Mouse (Mus musculus): Measurements from ENCODE around the gene Slc25a10. TPM values are rescaled to one million over a fixed set of nuclear protein-coding genes. Genes with fewer than 3 reads are reported as not detected.

The Slc25a10 gene
- polyA plus RNA-seq, 1 experiment from 2014 or later, result 65.5 TPM

- H3K4me2 ChIP-seq, result no peak overlapping the region
- no peak overlapping the region for H3K27ac ChIP-seq (ENCODE audit: low read depth, low read length)
- no peak overlapping the region for H3K9ac ChIP-seq (ENCODE audit: low read depth, low read length)
- DNase-seq (ENCODE audit: low spot score) (no peak), ATAC-seq (replicated peaks; ENCODE audit: low FRiP score) (no peak)
- H3K36me3 ChIP-seq (ENCODE audit: control insufficient read depth, insufficient read depth, low read length), result peaks cover 19% of the 10 kb centered on the region
- H3K9me3 ChIP-seq (ENCODE audit: control insufficient read depth, low read length), result no peaks in the 10 kb centered on the region
- no peaks in the 10 kb centered on the region for H3K27me3 ChIP-seq (replicated peaks; ENCODE audit: control insufficient read depth, insufficient read depth, low read length)
- no peak overlapping the region for H3K4me3 ChIP-seq (ENCODE audit: low read depth, low read length)
- H3K4me1 ChIP-seq (replicated peaks; ENCODE audit: control insufficient read depth, insufficient read depth, low read length), result peaks cover 23% of the 10 kb centered on the region
- WGBS, result 94% methylated on average over 3 of the region's 3 CpGs
These were observed 54.3 kb downstream of the Slc25a10 start for GRCm38 (mm10) chr11:120545964-120546363.

DNA sequence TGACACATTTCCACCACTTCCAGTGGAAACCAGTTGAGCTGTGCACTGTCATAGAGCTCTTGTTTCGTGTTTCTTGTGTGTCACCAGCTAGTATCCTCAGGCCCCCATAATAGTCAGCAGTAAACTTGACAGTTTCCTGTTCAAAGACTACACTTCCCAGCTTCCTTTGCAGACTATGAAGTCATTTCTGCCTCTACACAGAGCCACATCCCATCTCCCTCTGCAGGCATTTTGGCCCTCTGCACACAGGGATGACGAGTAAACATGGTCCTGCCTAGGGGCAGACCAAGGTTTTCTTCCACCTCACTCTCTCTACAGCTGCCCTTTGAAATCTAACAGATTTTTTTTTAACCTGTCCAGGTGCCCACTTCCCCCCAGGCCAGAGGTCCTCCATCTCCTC, 55.8 kb downstream of the Slc25a10 start:
- Histone ChIP-seq H3K36me3 (ENCODE audit: control insufficient read depth, insufficient read depth, low read length) (peaks cover 15% of the 10 kb centered on the region), H3K4me3 (ENCODE audit: low read depth, low read length) (no peak overlapping the region), H3K9ac (ENCODE audit: low read depth, low read length) (no peak overlapping the region), H3K9me3 (ENCODE audit: control insufficient read depth, low read length) (no peaks in the 10 kb centered on the region), H3K4me2 (no peak overlapping the region; the same call in 1 of the 2 replicates), H3K27ac (ENCODE audit: low read depth, low read length) (no peak overlapping the region; the same call in 1 of the 2 replicates), H3K27me3 (replicated peaks; ENCODE audit: control insufficient read depth, insufficient read depth, low read length) (no peaks in the 10 kb centered on the region), H3K4me1 (replicated peaks; ENCODE audit: control insufficient read depth, insufficient read depth, low read length) (peaks cover 23% of the 10 kb centered on the region)
- ATAC-seq (replicated peaks; ENCODE audit: low FRiP score) (no peak), DNase-seq (ENCODE audit: low spot score) (no peak)
- WGBS, result 54% methylated on average over 2 of the region's 2 CpGs

DNA sequence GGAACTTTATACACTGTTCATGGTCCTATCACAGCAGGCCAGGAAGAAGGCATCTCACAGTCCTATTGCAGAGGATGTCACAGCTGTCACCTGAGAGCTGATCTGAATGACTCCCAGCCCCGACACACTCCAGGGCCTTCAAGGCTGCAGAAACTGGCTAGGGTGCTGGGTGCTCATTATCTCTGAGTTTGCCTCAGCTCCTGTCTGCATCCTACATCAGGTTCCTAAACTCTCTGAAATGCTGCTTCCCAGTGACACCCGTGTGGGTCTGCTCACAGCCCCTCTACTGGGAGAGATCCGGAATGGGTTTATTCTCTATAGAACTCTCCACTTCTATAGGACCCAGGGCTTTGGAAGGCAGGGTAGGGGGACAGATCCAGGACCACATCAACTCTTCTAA, 56.6 kb downstream of the Slc25a10 start:
- ATAC-seq (replicated peaks; ENCODE audit: low FRiP score) (no peak), DNase-seq (ENCODE audit: low spot score) (no peak)
- no peaks in the 10 kb centered on the region for H3K9me3 ChIP-seq (ENCODE audit: control insufficient read depth, low read length)
- H3K27ac ChIP-seq (ENCODE audit: low read depth, low read length), result peak overlapping the region; percentile 98; the same call in 1 of the 2 replicates
- peaks cover 23% of the 10 kb centered on the region for H3K4me1 ChIP-seq (replicated peaks; ENCODE audit: control insufficient read depth, insufficient read depth, low read length)
- H3K4me2 ChIP-seq, result peak overlapping the region; percentile 94
- peak overlapping the region; percentile 97 for H3K9ac ChIP-seq (ENCODE audit: low read depth, low read length)
- peaks cover 14% of the 10 kb centered on the region for H3K36me3 ChIP-seq (ENCODE audit: control insufficient read depth, insufficient read depth, low read length)
- H3K27me3 ChIP-seq (replicated peaks; ENCODE audit: control insufficient read depth, insufficient read depth, low read length), result no peaks in the 10 kb centered on the region
- WGBS, result 74% methylated on average over 3 of the region's 3 CpGs
- H3K4me3 ChIP-seq (ENCODE audit: low read depth, low read length), result peak overlapping the region; percentile 96

DNA sequence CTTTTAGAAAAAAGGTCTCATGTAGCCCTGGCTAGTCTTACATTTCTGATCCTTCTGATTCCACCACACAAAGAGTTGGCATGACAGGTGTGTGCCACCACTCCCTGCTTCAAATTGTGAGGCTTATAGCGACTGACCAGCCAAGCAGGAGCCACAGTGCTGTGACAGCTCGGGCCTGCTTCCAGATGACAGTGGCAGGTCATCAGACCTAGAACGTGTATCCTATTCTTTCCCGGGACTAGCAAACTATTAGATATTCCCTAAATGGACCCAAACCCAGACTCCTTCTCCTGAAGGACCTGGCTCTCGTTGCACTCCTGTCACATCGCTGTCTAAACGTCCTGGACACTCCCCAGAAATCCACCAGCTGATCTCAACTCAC, 57.1 kb downstream of the Slc25a10 start:
- no peak for DNase-seq (ENCODE audit: low spot score)
- 19% methylated on average over 7 of the region's 7 CpGs for WGBS
- Histone ChIP-seq H3K4me3 (ENCODE audit: low read depth, low read length) (peak overlapping the region; percentile 96), H3K9ac (ENCODE audit: low read depth, low read length) (peak overlapping the region; percentile 97), H3K27me3 (replicated peaks; ENCODE audit: control insufficient read depth, insufficient read depth, low read length) (no peaks in the 10 kb centered on the region), H3K4me2 (peak overlapping the region; percentile 94), H3K27ac (ENCODE audit: low read depth, low read length) (peak overlapping the region; percentile 98), H3K4me1 (replicated peaks; ENCODE audit: control insufficient read depth, insufficient read depth, low read length) (peaks cover 23% of the 10 kb centered on the region), H3K9me3 (ENCODE audit: control insufficient read depth, low read length) (no peaks in the 10 kb centered on the region), H3K36me3 (ENCODE audit: control insufficient read depth, insufficient read depth, low read length) (peaks cover 10% of the 10 kb centered on the region)
- ATAC-seq (replicated peaks; ENCODE audit: low FRiP score), result no peak

Other genes starting within 250 kb of the Slc25a10 start
- 1,592 and 1,704 TPM in 2 replicates for gene Actg1, start 143.3 kb upstream of the Slc25a10 start, polyA plus RNA-seq (2014; fragmentation: Nextera tagmentation; extraction: Ambion mirVana)
- 0.29 TPM in 1 of 2 replicates, not detected in the other for gene Fscn2, start 130.3 kb upstream of the Slc25a10 start, polyA plus RNA-seq (2014; fragmentation: Nextera tagmentation; extraction: Ambion mirVana)
- 22.8 and 23.2 TPM in 2 replicates for gene Faap100, start 113.1 kb upstream of the Slc25a10 start, polyA plus RNA-seq (2014; fragmentation: Nextera tagmentation; extraction: Ambion mirVana)
- gene Nploc4, start 54.1 kb upstream of the Slc25a10 start, polyA plus RNA-seq (2014; fragmentation: Nextera tagmentation; extraction: Ambion mirVana), result 44.5 and 47.2 TPM in 2 replicates
- gene Tspan10, start 49.2 kb upstream of the Slc25a10 start, polyA plus RNA-seq (2014; fragmentation: Nextera tagmentation; extraction: Ambion mirVana), result 0.10 TPM in 1 of 2 replicates, not detected in the other
- 0.18 and 0.51 TPM in 2 replicates for gene Pde6g, start 38.3 kb upstream of the Slc25a10 start, polyA plus RNA-seq (2014; fragmentation: Nextera tagmentation; extraction: Ambion mirVana)
- 12.7 and 16.8 TPM in 2 replicates for gene Oxld1, start 33.8 kb upstream of the Slc25a10 start, polyA plus RNA-seq (2014; fragmentation: Nextera tagmentation; extraction: Ambion mirVana)
- 51.5 and 52.0 TPM in 2 replicates for gene Ccdc137, start 33.7 kb upstream of the Slc25a10 start, polyA plus RNA-seq (2014; fragmentation: Nextera tagmentation; extraction: Ambion mirVana)
- 39.1 and 40.2 TPM in 2 replicates for gene Arl16, start 24.2 kb upstream of the Slc25a10 start, polyA plus RNA-seq (2014; fragmentation: Nextera tagmentation; extraction: Ambion mirVana)
- gene Mrpl12, start 7.2 kb upstream of the Slc25a10 start, polyA plus RNA-seq (2014; fragmentation: Nextera tagmentation; extraction: Ambion mirVana), result 252 and 266 TPM in 2 replicates
- 7.6 and 7.7 TPM in 2 replicates for gene Gcgr, start 38.9 kb downstream of the Slc25a10 start, polyA plus RNA-seq (2014; fragmentation: Nextera tagmentation; extraction: Ambion mirVana)
- 117 and 123 TPM in 2 replicates for gene Mcrip1, start 57.9 kb downstream of the Slc25a10 start, polyA plus RNA-seq (2014; fragmentation: Nextera tagmentation; extraction: Ambion mirVana)
- not detected in 2 replicates for gene Ppp1r27, start 59.3 kb downstream of the Slc25a10 start, polyA plus RNA-seq (2014; fragmentation: Nextera tagmentation; extraction: Ambion mirVana)
- 648 and 680 TPM in 2 replicates for gene P4hb, start 81.4 kb downstream of the Slc25a10 start, polyA plus RNA-seq (2014; fragmentation: Nextera tagmentation; extraction: Ambion mirVana)
- gene Arhgdia, start 89.8 kb downstream of the Slc25a10 start, polyA plus RNA-seq (2014; fragmentation: Nextera tagmentation; extraction: Ambion mirVana), result 557 and 561 TPM in 2 replicates
- 601 and 617 TPM in 2 replicates for gene Alyref, start 106.5 kb downstream of the Slc25a10 start, polyA plus RNA-seq (2014; fragmentation: Nextera tagmentation; extraction: Ambion mirVana)
- 200 and 208 TPM in 2 replicates for gene Anapc11, start 106.6 kb downstream of the Slc25a10 start, polyA plus RNA-seq (2014; fragmentation: Nextera tagmentation; extraction: Ambion mirVana)
- 3.6 and 6.3 TPM in 2 replicates for gene Npb, start 116.6 kb downstream of the Slc25a10 start, polyA plus RNA-seq (2014; fragmentation: Nextera tagmentation; extraction: Ambion mirVana)
- gene Pcyt2, start 126.1 kb downstream of the Slc25a10 start, polyA plus RNA-seq (2014; fragmentation: Nextera tagmentation; extraction: Ambion mirVana), result 165 and 175 TPM in 2 replicates
- gene Sirt7, start 133.4 kb downstream of the Slc25a10 start, polyA plus RNA-seq (2014; fragmentation: Nextera tagmentation; extraction: Ambion mirVana), result 48.6 and 54.8 TPM in 2 replicates
- 32.6 and 34.8 TPM in 2 replicates for gene Mafg, start 141.8 kb downstream of the Slc25a10 start, polyA plus RNA-seq (2014; fragmentation: Nextera tagmentation; extraction: Ambion mirVana)
- gene Pycr1, start 151.9 kb downstream of the Slc25a10 start, polyA plus RNA-seq (2014; fragmentation: Nextera tagmentation; extraction: Ambion mirVana), result 18.5 and 21.2 TPM in 2 replicates
- gene Myadml2, start 156.3 kb downstream of the Slc25a10 start, polyA plus RNA-seq (2014; fragmentation: Nextera tagmentation; extraction: Ambion mirVana), result 0.34 and 0.60 TPM in 2 replicates
- gene Notum, start 169.3 kb downstream of the Slc25a10 start, polyA plus RNA-seq (2014; fragmentation: Nextera tagmentation; extraction: Ambion mirVana), result 0.51 and 0.52 TPM in 2 replicates
- gene Aspscr1, start 181.1 kb downstream of the Slc25a10 start, polyA plus RNA-seq (2014; fragmentation: Nextera tagmentation; extraction: Ambion mirVana), result 83.7 and 97.1 TPM in 2 replicates
- 178 and 192 TPM in 2 replicates for gene Cenpx, start 221.9 kb downstream of the Slc25a10 start, polyA plus RNA-seq (2014; fragmentation: Nextera tagmentation; extraction: Ambion mirVana)
- 34.2 and 38.3 TPM in 2 replicates for gene Lrrc45, start 222.1 kb downstream of the Slc25a10 start, polyA plus RNA-seq (2014; fragmentation: Nextera tagmentation; extraction: Ambion mirVana)
- 1.2 and 1.8 TPM in 2 replicates for gene Rac3, start 229.6 kb downstream of the Slc25a10 start, polyA plus RNA-seq (2014; fragmentation: Nextera tagmentation; extraction: Ambion mirVana)
- 12.9 and 13.2 TPM in 2 replicates for gene Dcxr, start 235.4 kb downstream of the Slc25a10 start, polyA plus RNA-seq (2014; fragmentation: Nextera tagmentation; extraction: Ambion mirVana)
- 0.22 and 0.32 TPM in 2 replicates for gene Cbr2, start 240.3 kb downstream of the Slc25a10 start, polyA plus RNA-seq (2014; fragmentation: Nextera tagmentation; extraction: Ambion mirVana)